Mouse (Mus musculus) brain, embryonic 14.5 days (tissue): Measurements from ENCODE around the gene Trp63.

Experiments used
- CTCF ChIP-seq: fragments of 200-500 bp; IDR thresholded peaks from 2 replicates; pipeline ENCODE4 v1.5.1; 2012; ENCODE audit warnings: inconsistent platforms, mild to moderate bottlenecking, moderate library complexity, borderline replicate concordance; ENCODE audit not compliant: insufficient read depth, insufficient read length; ENCODE audit errors: extremely low read depth
- POLR2A ChIP-seq: fragments of 200-500 bp; IDR thresholded peaks from 2 replicates; pipeline ENCODE4 v1.6.1; 2012; ENCODE audit warnings: mild to moderate bottlenecking, inconsistent platforms, borderline replicate concordance; ENCODE audit not compliant: poor library complexity, insufficient read depth, insufficient read length, severe bottlenecking; ENCODE audit errors: extremely low read depth

- TF ChIP-seq CTCF: no peak
- TF ChIP-seq POLR2A: no peak
These were observed 192.1 kb downstream of the Trp63 start for GRCm38 (mm10) chr16:25875681-25876080.
